Mouse (Mus musculus) limb, embryonic 14.5 days (tissue): Measurements from ENCODE around the gene Frem2. TPM values are rescaled to one million over a fixed set of nuclear protein-coding genes. Genes with fewer than 3 reads are reported as not detected.

Experiments used
- ATAC-seq: fragments of 200-750 bp; cut with Nextera tagmentation; 2 replicates; pipeline ENCODE4 v1.8.0; 2017; ENCODE audit warnings: low read depth, moderate number of reproducible peaks, moderate TSS enrichment; ENCODE audit not compliant: low FRiP score
- DNase-seq: peaks from one replicate; pipeline ENCODE4 v3.0.0-alpha.2; 2015; ENCODE audit warnings: low spot score
- H3K27ac ChIP-seq: fragments of 300-500 bp; sonication (generic); replicated peaks from 2 replicates; pipeline ENCODE4 v1.5.1; 2014; ENCODE audit warnings: low read depth, mild to moderate bottlenecking, low read length, moderate library complexity, mixed read lengths
- H3K27me3 ChIP-seq: fragments of 300-500 bp; sonication (generic); 2 replicates; pipeline ENCODE4 v1.6.1; 2014; ENCODE audit warnings: low read length, mixed read lengths; ENCODE audit not compliant: control insufficient read depth, insufficient read depth
- H3K36me3 ChIP-seq: fragments of 300-500 bp; sonication (generic); 2 replicates; pipeline ENCODE4 v1.6.1; 2014; ENCODE audit warnings: mild to moderate bottlenecking, low read length, moderate library complexity, mixed read lengths; ENCODE audit not compliant: control insufficient read depth, insufficient read depth
- H3K4me1 ChIP-seq: fragments of 300-500 bp; sonication (generic); 2 replicates; pipeline ENCODE4 v1.6.1; 2014; ENCODE audit warnings: antibody characterized with exemption, low read length, mixed read lengths; ENCODE audit not compliant: control insufficient read depth, insufficient read depth
- H3K4me2 ChIP-seq: fragments of 300-500 bp; sonication (generic); replicated peaks from 2 replicates; pipeline ENCODE4 v1.6.1; 2014; ENCODE audit warnings: low read depth, mild to moderate bottlenecking, low read length, moderate library complexity; ENCODE audit not compliant: severe bottlenecking
- H3K4me3 ChIP-seq: fragments of 300-500 bp; sonication (generic); replicated peaks from 2 replicates; pipeline ENCODE4 v1.5.1; 2014; ENCODE audit warnings: low read length
- H3K9ac ChIP-seq: fragments of 300-500 bp; sonication (generic); 2 replicates; pipeline ENCODE4 v1.6.1; 2014; ENCODE audit warnings: mild to moderate bottlenecking, low read depth, low read length, moderate library complexity; ENCODE audit not compliant: severe bottlenecking
- H3K9me3 ChIP-seq: fragments of 300-500 bp; sonication (generic); 2 replicates; pipeline ENCODE4 v1.6.1; 2016; ENCODE audit warnings: low read length; ENCODE audit not compliant: control insufficient read depth
- POLR2A ChIP-seq: fragments of 200-500 bp; IDR thresholded peaks from 2 replicates; pipeline ENCODE4 v1.8.0; 2012; ENCODE audit warnings: inconsistent platforms, mild to moderate bottlenecking, moderate library complexity, borderline replicate concordance; ENCODE audit not compliant: insufficient read depth, insufficient read length; ENCODE audit errors: extremely low read depth
- WGBS: fragments of 180-500 bp; shearing (Covaris S2); extraction: QIAGEN DNeasy Blood & Tissue Kit; methylation state at CpG from one replicate; pipeline ENCODE4 v1.1.7; 2014; 5-methylcytosine and 5-hydroxymethylcytosine counted together
- polyA plus RNA-seq, 2 experiments: library from polyadenylated mRNA; depleted of rRNA in 1 of 2; stranded (reverse) in 1 of 2; unstranded in 1 of 2; fragments of >200 nt; fragmentation: Nextera tagmentation in 1 of 2; extraction: Ambion mirVana in 1 of 2; gene quantifications; 2 replicates each; pipeline versions ENCODE4 v1.2.1 to v1.2.3; 2012 to 2014

Frem2 gene
- polyA plus RNA-seq, 2 experiments, result 10.9 to 15.2 TPM

GRCm38 (mm10) chr3:53598153-53598800, 58.9 kb downstream of the Frem2 start:
- Histone ChIP-seq H3K4me1 (peaks cover 17% of the 10 kb centered on the region), H3K4me2 (peak overlapping the region; percentile 30), H3K27ac (peak overlapping the region; percentile 33; the same call in 1 of the 2 replicates), H3K9ac (no peak overlapping the region), H3K27me3 (no peaks in the 10 kb centered on the region), H3K9me3 (no peaks in the 10 kb centered on the region), H3K36me3 (no peaks in the 10 kb centered on the region), H3K4me3 (no peak overlapping the region)
- TF ChIP-seq POLR2A, result no peak
- ATAC-seq (no peak), DNase-seq (no peak)
- WGBS, result 1% methylated on average over 9 of the region's 9 CpGs

- Histone ChIP-seq H3K36me3 (no peaks in the 10 kb centered on the region), H3K4me3 (no peak overlapping the region), H3K4me1 (peaks cover 15% of the 10 kb centered on the region), H3K27me3 (no peaks in the 10 kb centered on the region), H3K4me2 (no peak overlapping the region), H3K9me3 (no peaks in the 10 kb centered on the region), H3K9ac (no peak overlapping the region), H3K27ac (no peak overlapping the region)
- no peak for TF ChIP-seq POLR2A
- ATAC-seq (no peak), DNase-seq (no peak)
- WGBS, result 60% methylated on average over 4 of the region's 4 CpGs
These were observed 62.7 kb downstream of the Frem2 start for GRCm38 (mm10) chr3:53594471-53594870.

GRCm38 (mm10) chr3:53593718-53594117, 63.4 kb downstream of the Frem2 start:
- no peaks in the 10 kb centered on the region for H3K9me3 ChIP-seq
- H3K27ac ChIP-seq, result no peak overlapping the region
- H3K4me2 ChIP-seq, result no peak overlapping the region
- H3K4me1 ChIP-seq, result peaks cover 12% of the 10 kb centered on the region
- no peak overlapping the region for H3K9ac ChIP-seq
- no peaks in the 10 kb centered on the region for H3K36me3 ChIP-seq
- no peak overlapping the region for H3K4me3 ChIP-seq
- H3K27me3 ChIP-seq, result no peaks in the 10 kb centered on the region
- WGBS, result 9% methylated on average over 3 of the region's 3 CpGs
- no peak for DNase-seq
- no peak for ATAC-seq
- no peak for TF ChIP-seq POLR2A

- DNase-seq (no peak), ATAC-seq (no peak)
- Histone ChIP-seq H3K4me2 (no peak overlapping the region), H3K27me3 (no peaks in the 10 kb centered on the region), H3K9ac (no peak overlapping the region), H3K36me3 (no peaks in the 10 kb centered on the region), H3K27ac (no peak overlapping the region), H3K4me1 (no peaks in the 10 kb centered on the region), H3K9me3 (no peaks in the 10 kb centered on the region), H3K4me3 (no peak overlapping the region)
- 92% methylated on average over 7 of the region's 7 CpGs for WGBS
- no peak for TF ChIP-seq POLR2A
These were observed 65.1 kb downstream of the Frem2 start for GRCm38 (mm10) chr3:53592036-53592435.

GRCm38 (mm10) chr3:53590139-53590621, 67.0 kb downstream of the Frem2 start:
- WGBS, result 4% methylated on average over 2 of the region's 2 CpGs
- H3K27me3 ChIP-seq, result no peaks in the 10 kb centered on the region
- no peak overlapping the region for H3K4me2 ChIP-seq
- no peak overlapping the region for H3K4me3 ChIP-seq
- H3K36me3 ChIP-seq, result no peaks in the 10 kb centered on the region
- H3K9ac ChIP-seq, result no peak overlapping the region
- no peaks in the 10 kb centered on the region for H3K9me3 ChIP-seq
- no peak for TF ChIP-seq POLR2A
- H3K4me1 ChIP-seq, result no peaks in the 10 kb centered on the region
- peak; percentile 19; the same call in 1 of the 2 replicates for ATAC-seq
- no peak overlapping the region for H3K27ac ChIP-seq
- peak; percentile 82 for DNase-seq
